Mouse (Mus musculus): ENCODE measurements around the gene Il3.

GRCm38 (mm10) chr11:54267177-54267576, at the start of gene Il3:
- TF ChIP-seq CTCF (conservative IDR thresholded peaks at IDR 0.05; ENCODE audit: insufficient read depth, insufficient read length, low read depth, low read length) (no peak), POLR2A (IDR thresholded peaks at IDR 0.05; ENCODE audit: low read depth, low read length) (no peak)

Data from kidney, adult 2 months (tissue).